Mouse (Mus musculus) frontal cortex, adult 2 months (tissue): ENCODE measurements around the gene Fbxl17. TPM values are rescaled to one million over a fixed set of nuclear protein-coding genes. Genes with fewer than 3 reads are reported as not detected.

Experiments
- DNase-seq, 2 experiments: peaks; one replicate each; pipeline ENCODE4 v3.0.0; 2022; ENCODE audit warnings: low spot score in 1 of 2; ENCODE audit errors: extremely low spot score in 1 of 2
- polyA plus RNA-seq: library from polyadenylated mRNA; depleted of rRNA; stranded (reverse); fragments of >200 nt; gene quantifications from 2 replicates; pipeline ENCODE4 v1.2.3, GENCODE M21; 2012

The Fbxl17 gene
- polyA plus RNA-seq, 1 experiment, result 27.0 TPM

GRCm38 (mm10) chr17:63229111-63229510, 270.7 kb downstream of the Fbxl17 start:
- no peak for DNase-seq

GRCm38 (mm10) chr17:63226380-63226779, 273.4 kb downstream of the Fbxl17 start:
- DNase-seq, result no peak

DNA sequence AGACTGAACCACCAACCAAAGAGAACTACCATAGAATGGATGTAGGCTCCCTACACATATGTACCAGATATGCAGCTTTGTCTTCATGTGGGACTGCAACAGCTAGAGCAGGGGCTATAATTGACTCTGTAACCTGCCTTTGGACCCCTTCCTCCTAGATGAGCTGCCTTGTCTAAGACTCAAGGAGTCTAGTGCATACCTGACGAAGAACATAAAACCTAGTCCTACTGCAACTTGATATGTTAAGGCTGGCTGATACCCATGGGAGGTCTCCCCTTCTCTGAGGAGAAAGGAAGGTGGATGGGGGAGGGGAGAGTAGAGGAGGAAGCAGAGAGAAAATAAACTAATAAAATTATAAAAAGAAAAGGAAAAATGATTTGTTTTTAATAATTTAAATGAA, 273.9 kb downstream of the Fbxl17 start:
- DNase-seq, result no peak

- DNase-seq, result no peak
Measured at GRCm38 (mm10) chr17:63223675-63224074, 276.1 kb downstream of the Fbxl17 start.

GRCm38 (mm10) chr17:63221632-63222031, 278.2 kb downstream of the Fbxl17 start:
- no peak for DNase-seq

DNA sequence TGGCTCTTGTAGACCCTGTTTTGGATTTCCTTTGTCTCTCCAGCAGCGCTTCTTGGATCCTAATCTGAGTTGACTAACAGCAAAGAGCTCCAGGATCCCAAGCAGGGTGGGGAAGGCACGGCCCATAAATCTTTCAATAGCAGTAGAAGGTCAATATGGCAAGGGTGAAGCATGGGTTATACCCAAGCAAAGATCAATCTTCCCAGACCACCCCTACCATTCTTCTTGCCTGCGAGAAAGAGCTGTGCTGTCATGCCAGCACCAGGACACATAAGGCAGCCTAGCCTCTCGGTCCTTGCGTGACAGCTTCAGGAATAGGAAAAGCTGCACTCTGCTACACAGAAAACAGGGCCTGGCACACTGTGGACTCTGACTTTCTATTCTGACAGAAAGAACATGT, 279.0 kb downstream of the Fbxl17 start:
- DNase-seq, result no peak

DNA sequence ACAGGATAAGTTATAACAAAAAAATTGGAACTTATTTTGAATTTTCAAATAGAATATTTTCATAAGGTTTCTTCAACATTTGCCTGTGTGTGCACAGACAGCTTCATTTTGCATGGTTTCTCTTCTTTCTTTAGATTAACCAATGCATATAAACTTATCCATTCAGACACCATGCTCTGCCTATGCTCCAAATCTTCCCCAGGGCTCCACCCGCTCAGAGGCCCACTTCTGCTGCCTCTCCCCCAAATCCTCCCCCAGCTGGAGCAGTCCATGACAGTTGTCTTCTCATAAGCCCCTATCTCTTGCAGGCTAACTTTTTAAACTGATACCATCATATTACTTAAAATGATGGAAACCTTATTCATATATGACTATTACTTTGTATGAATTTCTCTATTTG, 282.8 kb downstream of the Fbxl17 start:
- no peak for DNase-seq

DNA sequence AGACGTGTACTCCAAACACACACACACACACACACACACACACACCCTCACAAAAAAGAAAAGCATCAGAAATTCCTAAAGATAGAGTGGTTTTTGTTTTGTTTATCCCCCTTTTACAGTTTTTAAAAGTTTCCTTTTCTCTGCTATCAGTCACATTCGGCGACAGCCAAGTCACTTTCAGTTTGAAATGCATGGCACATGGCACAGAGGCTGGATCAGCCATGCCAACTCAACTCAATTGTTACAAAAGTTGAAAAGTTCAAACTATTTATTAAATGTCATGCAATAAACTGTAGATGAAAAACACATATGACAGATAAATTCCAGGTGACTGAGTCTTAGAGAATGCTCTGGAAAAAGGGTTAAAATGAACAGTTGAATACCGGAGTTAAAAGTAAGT, 287.8 kb downstream of the Fbxl17 start:
- no peak for DNase-seq

DNA sequence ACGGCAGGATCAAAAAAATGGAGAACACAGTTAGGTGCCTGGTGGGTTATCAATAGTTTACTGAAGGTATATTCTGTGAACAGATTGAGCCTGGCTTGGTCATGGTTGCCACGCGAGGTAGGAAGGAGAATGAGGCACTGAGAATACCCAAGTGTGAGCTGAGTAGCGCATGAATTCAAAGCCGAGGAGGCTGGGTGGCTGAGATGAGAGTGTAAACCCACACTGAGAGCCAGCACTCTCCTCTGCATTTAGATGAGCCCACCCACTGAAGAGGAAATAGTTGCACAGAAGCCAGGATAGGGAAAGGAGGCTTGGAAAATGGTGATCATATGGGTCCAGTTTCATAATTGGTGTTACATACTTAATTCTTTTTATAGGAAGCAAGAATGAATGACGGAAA, 290.7 kb downstream of the Fbxl17 start:
- peak; percentile 31 to 53 for DNase-seq

DNA sequence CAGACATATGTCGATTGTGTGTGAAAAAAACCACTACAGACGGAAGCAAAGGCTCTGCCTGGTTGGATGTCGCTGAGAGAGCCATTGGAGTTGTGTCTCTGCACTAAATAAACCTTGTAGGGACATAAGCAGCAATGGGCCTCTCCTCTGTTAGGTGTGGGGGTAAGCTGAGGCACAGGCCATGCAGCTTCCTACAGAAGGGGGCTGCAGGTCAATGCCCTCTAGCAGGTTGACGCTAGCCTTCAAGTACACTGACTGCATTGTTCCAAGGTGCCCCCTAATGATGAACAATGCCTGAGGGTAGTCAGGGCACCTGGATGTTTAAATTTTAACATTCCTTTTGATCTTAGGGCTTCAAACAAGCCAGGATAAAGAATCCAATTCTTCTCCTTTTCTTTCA, 291.5 kb downstream of the Fbxl17 start:
- no peak for DNase-seq

DNA sequence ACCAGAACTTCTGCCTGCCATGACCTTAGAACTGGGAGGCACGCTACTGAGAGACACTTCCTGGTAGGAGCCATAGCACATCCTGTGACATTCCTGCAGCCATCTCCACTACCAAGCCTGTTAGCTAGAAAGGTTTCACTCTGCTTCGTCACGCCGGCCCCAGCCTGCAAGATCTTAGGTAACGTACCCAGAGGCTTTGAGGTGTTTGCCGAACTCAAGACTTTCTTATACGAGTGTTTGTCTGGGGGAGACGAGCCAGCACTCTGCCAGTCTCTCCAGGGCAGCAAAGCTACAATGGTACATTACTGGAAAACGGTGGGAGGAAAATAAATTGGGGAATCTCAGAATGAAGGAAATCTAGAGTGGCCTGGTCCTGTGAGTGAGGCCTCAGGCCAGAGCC, 292.1 kb downstream of the Fbxl17 start:
- DNase-seq, result no peak

- DNase-seq, result no peak
Measured at GRCm38 (mm10) chr17:63205316-63205715, 294.5 kb downstream of the Fbxl17 start.

DNA sequence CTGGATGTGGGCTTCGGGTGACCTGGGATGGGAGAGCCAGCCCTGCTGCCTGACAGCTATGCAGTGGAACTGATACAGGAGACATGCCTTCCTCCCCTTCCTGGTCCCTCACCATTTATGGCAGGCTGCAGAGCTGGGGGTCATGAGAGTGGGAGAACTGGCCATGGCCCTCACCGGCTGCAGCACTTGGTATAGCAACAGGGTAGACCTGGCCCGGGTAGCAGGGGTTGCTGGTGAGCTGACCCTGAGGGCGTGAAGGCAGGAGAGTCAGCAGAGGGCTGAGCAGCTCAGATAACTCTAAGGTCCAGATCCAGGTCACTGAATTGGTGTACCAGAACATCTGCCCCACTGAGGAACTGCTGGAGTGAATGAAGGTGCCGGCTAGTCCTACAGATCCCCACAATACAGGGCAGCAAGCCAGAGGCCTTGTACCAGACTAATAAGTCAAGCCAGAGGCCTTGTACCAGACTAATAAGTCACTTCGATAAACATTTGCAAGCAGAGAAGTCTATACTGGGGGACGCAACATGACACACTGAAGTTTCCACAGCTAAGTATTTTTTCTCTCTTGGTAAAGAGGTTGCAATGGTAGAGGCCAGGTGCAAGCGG, 296.1 kb downstream of the Fbxl17 start:
- DNase-seq, result no peak

DNA sequence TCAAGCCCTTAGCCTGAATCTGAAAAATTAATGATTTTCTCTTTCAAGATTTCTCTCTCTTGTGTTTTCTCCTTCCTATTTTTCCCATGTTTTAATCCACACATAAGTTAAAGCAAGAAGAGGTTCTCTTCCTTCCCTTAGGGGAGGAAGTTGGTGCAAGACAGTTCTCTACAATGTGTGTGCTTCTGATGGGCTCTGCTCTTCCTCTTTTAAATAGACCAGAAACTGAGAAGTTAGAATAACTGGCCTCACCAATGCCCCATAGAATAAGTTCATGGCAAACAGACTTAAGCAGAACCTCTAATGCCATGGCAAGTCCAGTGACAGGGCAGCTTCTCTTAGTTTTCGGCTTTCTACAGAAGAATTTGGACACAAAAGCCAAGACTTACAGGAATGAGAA, 301.1 kb downstream of the Fbxl17 start:
- DNase-seq, result no peak

DNA sequence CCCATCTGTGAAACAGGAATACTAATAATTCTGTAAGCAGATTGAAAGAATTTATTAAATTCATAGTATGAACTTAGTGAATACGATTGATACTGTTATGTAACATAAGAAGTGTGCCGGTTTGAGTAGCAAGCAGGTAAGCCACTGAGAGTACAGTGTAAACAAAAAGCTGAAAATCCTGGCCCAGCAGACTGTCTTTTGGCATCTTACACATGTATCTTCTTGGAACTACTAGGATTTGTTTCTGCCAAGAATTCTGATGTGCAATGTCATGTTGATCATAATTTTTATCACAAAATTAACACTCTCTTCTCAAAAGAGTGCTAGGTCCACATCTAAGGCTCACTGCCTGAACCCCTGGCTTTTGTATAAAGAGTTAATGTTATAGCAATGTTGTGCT, 304.3 kb downstream of the Fbxl17 start:
- no peak for DNase-seq

- DNase-seq, result no peak
Measured at GRCm38 (mm10) chr17:63193196-63193595, 306.6 kb downstream of the Fbxl17 start.

GRCm38 (mm10) chr17:63191345-63191744, 308.5 kb downstream of the Fbxl17 start:
- no peak for DNase-seq

GRCm38 (mm10) chr17:63189274-63189673, 310.5 kb downstream of the Fbxl17 start:
- DNase-seq, result no peak

DNA sequence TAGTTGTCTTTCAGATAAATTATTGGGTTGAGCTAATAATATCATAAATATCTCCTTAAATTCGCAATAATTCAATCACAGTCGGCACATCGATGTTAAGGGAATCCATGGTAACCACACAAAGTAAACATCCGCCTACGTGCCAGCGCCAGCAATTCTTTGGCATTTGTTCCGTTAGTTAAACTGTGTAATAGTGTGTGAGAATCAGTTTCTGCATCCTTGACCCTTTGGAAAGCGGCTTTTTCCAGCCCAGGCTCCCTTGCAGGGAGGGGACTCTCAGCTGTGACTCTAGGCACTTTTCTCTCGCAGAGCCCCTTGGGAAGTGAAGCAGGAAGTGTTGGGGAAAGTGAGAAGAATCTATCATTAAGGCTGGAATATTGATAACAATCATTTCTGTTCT, 314.3 kb downstream of the Fbxl17 start:
- no peak for DNase-seq

DNA sequence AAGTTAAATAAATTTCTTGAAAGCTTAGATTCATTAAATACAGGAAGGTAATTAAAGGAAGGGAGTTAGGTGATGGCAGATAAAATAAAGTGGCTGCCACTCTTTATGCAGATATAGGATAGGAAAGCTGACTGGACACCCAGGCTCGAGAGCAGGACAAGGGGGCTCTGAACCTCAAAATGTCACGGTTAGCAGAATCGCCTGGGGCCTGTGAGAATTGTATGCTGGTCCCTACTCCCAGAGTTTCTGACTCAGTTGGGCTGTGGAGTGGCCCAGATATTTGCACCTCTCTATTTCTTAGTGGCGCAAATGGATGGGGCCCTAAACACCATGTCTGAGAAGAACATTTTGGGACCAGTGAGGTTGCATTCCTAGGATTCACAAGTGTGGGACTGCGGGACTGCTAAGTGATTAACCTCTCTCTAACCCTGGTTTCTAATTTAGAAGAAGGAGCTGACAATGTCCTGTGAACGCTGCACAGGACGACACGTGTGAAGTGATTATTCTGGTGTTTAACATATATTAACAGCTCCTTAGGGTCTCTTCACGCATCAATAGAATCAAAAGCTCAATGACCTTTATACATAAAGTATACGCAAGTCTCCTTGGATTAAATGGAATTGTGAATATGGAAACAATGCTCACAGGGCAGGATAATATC, 314.8 kb downstream of the Fbxl17 start:
- DNase-seq, result no peak

- no peak for DNase-seq
Measured at GRCm38 (mm10) chr17:63183431-63183830, 316.4 kb downstream of the Fbxl17 start.

GRCm38 (mm10) chr17:63181661-63182060, 318.2 kb downstream of the Fbxl17 start:
- no peak for DNase-seq

GRCm38 (mm10) chr17:63180042-63180441, 319.8 kb downstream of the Fbxl17 start:
- DNase-seq, result no peak
